Mouse (Mus musculus): ENCODE measurements around the gene Rsad1. TPM values are rescaled to one million over a fixed set of nuclear protein-coding genes. Genes with fewer than 3 reads are reported as not detected.
A peak's percentile ranks its signal among the peaks of the same experiment; 100 is the strongest.

The Rsad1 gene
- polyA plus RNA-seq (2014; fragmentation: Nextera tagmentation; extraction: Ambion mirVana) = 4.1 and 4.5 TPM in 2 replicates

- 3% methylated on average over 49 of the region's 49 CpGs for WGBS
- Histone ChIP-seq H3K4me1 (ENCODE audit: control insufficient read depth, insufficient read depth, low read length) (peaks cover 8% of the 10 kb centered on the region; the same call in 1 of the 2 replicates), H3K9me3 (ENCODE audit: control insufficient read depth, low read length) (no peaks in the 10 kb centered on the region), H3K27ac (ENCODE audit: low read depth, low read length) (peak within 1 kb of the TSS; percentile 77), H3K36me3 (ENCODE audit: control insufficient read depth, insufficient read depth, low read length) (no peaks in the 10 kb centered on the region), H3K9ac (ENCODE audit: low read depth, low read length) (peak within 1 kb of the TSS; percentile 72), H3K4me3 (ENCODE audit: low read length) (peak within 1 kb of the TSS; percentile 61), H3K27me3 (ENCODE audit: control insufficient read depth, insufficient read depth, low read length) (no peaks in the 10 kb centered on the region), H3K4me2 (replicated peaks; ENCODE audit: low read depth, low read length) (peak within 1 kb of the TSS; percentile 94)
- ATAC-seq (ENCODE audit: low FRiP score, low TSS enrichment) = peak; percentile 88
These were observed at the start of gene Rsad1 for GRCm38 (mm10) chr11:94548888-94549690. Gene Rsad1, minus strand, starts transcription at chr11:94549255.

- no peaks in the 10 kb centered on the region for H3K9me3 ChIP-seq (ENCODE audit: control insufficient read depth, low read length)
- no peak overlapping the region for H3K27ac ChIP-seq (ENCODE audit: low read depth, low read length)
- no peaks in the 10 kb centered on the region for H3K36me3 ChIP-seq (ENCODE audit: control insufficient read depth, insufficient read depth, low read length)
- WGBS = 41% methylated on average over 6 of the region's 6 CpGs
- H3K9ac ChIP-seq (ENCODE audit: low read depth, low read length) = no peak overlapping the region
- no peak overlapping the region for H3K4me2 ChIP-seq (replicated peaks; ENCODE audit: low read depth, low read length)
- no peaks in the 10 kb centered on the region for H3K27me3 ChIP-seq (ENCODE audit: control insufficient read depth, insufficient read depth, low read length)
- peaks cover 18% of the 10 kb centered on the region for H3K4me1 ChIP-seq (ENCODE audit: control insufficient read depth, insufficient read depth, low read length)
- ATAC-seq (ENCODE audit: low FRiP score, low TSS enrichment) = no peak
- H3K4me3 ChIP-seq (ENCODE audit: low read length) = no peak overlapping the region
These were observed 49.5 kb upstream of the Rsad1 start for GRCm38 (mm10) chr11:94598437-94599120.

- H3K9ac ChIP-seq (ENCODE audit: low read depth, low read length) = no peak overlapping the region
- no peaks in the 10 kb centered on the region for H3K36me3 ChIP-seq (ENCODE audit: control insufficient read depth, insufficient read depth, low read length)
- peaks cover 15% of the 10 kb centered on the region for H3K4me1 ChIP-seq (ENCODE audit: control insufficient read depth, insufficient read depth, low read length)
- no peaks in the 10 kb centered on the region for H3K9me3 ChIP-seq (ENCODE audit: control insufficient read depth, low read length)
- H3K27me3 ChIP-seq (ENCODE audit: control insufficient read depth, insufficient read depth, low read length) = no peaks in the 10 kb centered on the region
- H3K4me2 ChIP-seq (replicated peaks; ENCODE audit: low read depth, low read length) = no peak overlapping the region
- H3K27ac ChIP-seq (ENCODE audit: low read depth, low read length) = no peak overlapping the region
- no peak overlapping the region for H3K4me3 ChIP-seq (ENCODE audit: low read length)
- ATAC-seq (ENCODE audit: low FRiP score, low TSS enrichment) = no peak
- 78% methylated on average over 4 of the region's 4 CpGs for WGBS
These were observed 48.3 kb upstream of the Rsad1 start for GRCm38 (mm10) chr11:94597319-94597718.

GRCm38 (mm10) chr11:94596311-94596852 is 47.3 kb upstream of the Rsad1 start:
- 73% methylated on average over 7 of the region's 7 CpGs for whole genome bisulfite sequencing
- Histone ChIP-seq H3K36me3 (ENCODE audit: control insufficient read depth, insufficient read depth, low read length) (no peaks in the 10 kb centered on the region), H3K27ac (ENCODE audit: low read depth, low read length) (no peak overlapping the region), H3K27me3 (ENCODE audit: control insufficient read depth, insufficient read depth, low read length) (no peaks in the 10 kb centered on the region), H3K4me1 (ENCODE audit: control insufficient read depth, insufficient read depth, low read length) (peaks cover 18% of the 10 kb centered on the region; the same call in 1 of the 2 replicates), H3K9ac (ENCODE audit: low read depth, low read length) (no peak overlapping the region), H3K4me3 (ENCODE audit: low read length) (no peak overlapping the region), H3K9me3 (ENCODE audit: control insufficient read depth, low read length) (no peaks in the 10 kb centered on the region), H3K4me2 (replicated peaks; ENCODE audit: low read depth, low read length) (no peak overlapping the region)
- ATAC-seq (ENCODE audit: low FRiP score, low TSS enrichment) = no peak

- Histone ChIP-seq H3K36me3 (ENCODE audit: control insufficient read depth, insufficient read depth, low read length) (no peaks in the 10 kb centered on the region), H3K9ac (ENCODE audit: low read depth, low read length) (no peak overlapping the region), H3K9me3 (ENCODE audit: control insufficient read depth, low read length) (no peaks in the 10 kb centered on the region), H3K4me1 (ENCODE audit: control insufficient read depth, insufficient read depth, low read length) (peaks cover 19% of the 10 kb centered on the region), H3K27me3 (ENCODE audit: control insufficient read depth, insufficient read depth, low read length) (no peaks in the 10 kb centered on the region), H3K4me3 (ENCODE audit: low read length) (no peak overlapping the region), H3K4me2 (replicated peaks; ENCODE audit: low read depth, low read length) (no peak overlapping the region), H3K27ac (ENCODE audit: low read depth, low read length) (no peak overlapping the region)
- WGBS = 68% methylated on average over 6 of the region's 6 CpGs
- no peak for ATAC-seq (ENCODE audit: low FRiP score, low TSS enrichment)
These were observed 38.5 kb upstream of the Rsad1 start for GRCm38 (mm10) chr11:94587511-94587910.

GRCm38 (mm10) chr11:94585091-94585490 is 36.0 kb upstream of the Rsad1 start:
- Histone ChIP-seq H3K9ac (ENCODE audit: low read depth, low read length) (no peak overlapping the region), H3K27ac (ENCODE audit: low read depth, low read length) (no peak overlapping the region), H3K4me2 (replicated peaks; ENCODE audit: low read depth, low read length) (no peak overlapping the region), H3K9me3 (ENCODE audit: control insufficient read depth, low read length) (no peaks in the 10 kb centered on the region), H3K27me3 (ENCODE audit: control insufficient read depth, insufficient read depth, low read length) (no peaks in the 10 kb centered on the region), H3K4me3 (ENCODE audit: low read length) (no peak overlapping the region), H3K4me1 (ENCODE audit: control insufficient read depth, insufficient read depth, low read length) (0 out of 2 replicates have a peak, but pooled peaks cover 4% of the 10 kb centered on the region), H3K36me3 (ENCODE audit: control insufficient read depth, insufficient read depth, low read length) (no peaks in the 10 kb centered on the region)
- no peak for ATAC-seq (ENCODE audit: low FRiP score, low TSS enrichment)
- WGBS = 85% methylated on average over 9 of the region's 9 CpGs

- Histone ChIP-seq H3K27me3 (ENCODE audit: control insufficient read depth, insufficient read depth, low read length) (no peaks in the 10 kb centered on the region), H3K4me2 (replicated peaks; ENCODE audit: low read depth, low read length) (no peak overlapping the region), H3K9ac (ENCODE audit: low read depth, low read length) (no peak overlapping the region), H3K4me3 (ENCODE audit: low read length) (no peak overlapping the region), H3K27ac (ENCODE audit: low read depth, low read length) (no peak overlapping the region), H3K36me3 (ENCODE audit: control insufficient read depth, insufficient read depth, low read length) (peaks cover 6% of the 10 kb centered on the region; the same call in 1 of the 2 replicates), H3K4me1 (ENCODE audit: control insufficient read depth, insufficient read depth, low read length) (no peaks in the 10 kb centered on the region), H3K9me3 (ENCODE audit: control insufficient read depth, low read length) (no peaks in the 10 kb centered on the region)
- ATAC-seq (ENCODE audit: low FRiP score, low TSS enrichment) = no peak
- WGBS = 92% methylated on average over 5 of the region's 5 CpGs
These were observed 31.2 kb upstream of the Rsad1 start for GRCm38 (mm10) chr11:94580111-94580740.

GRCm38 (mm10) chr11:94576361-94576760 is 27.3 kb upstream of the Rsad1 start:
- no peak for ATAC-seq (ENCODE audit: low FRiP score, low TSS enrichment)
- no peaks in the 10 kb centered on the region for H3K27me3 ChIP-seq (ENCODE audit: control insufficient read depth, insufficient read depth, low read length)
- no peak overlapping the region for H3K4me3 ChIP-seq (ENCODE audit: low read length)
- no peak overlapping the region for H3K9ac ChIP-seq (ENCODE audit: low read depth, low read length)
- WGBS = 83% methylated on average over 9 of the region's 9 CpGs
- no peak overlapping the region for H3K4me2 ChIP-seq (replicated peaks; ENCODE audit: low read depth, low read length)
- peaks cover 6% of the 10 kb centered on the region; the same call in 1 of the 2 replicates for H3K36me3 ChIP-seq (ENCODE audit: control insufficient read depth, insufficient read depth, low read length)
- no peaks in the 10 kb centered on the region for H3K9me3 ChIP-seq (ENCODE audit: control insufficient read depth, low read length)
- H3K27ac ChIP-seq (ENCODE audit: low read depth, low read length) = no peak overlapping the region
- H3K4me1 ChIP-seq (ENCODE audit: control insufficient read depth, insufficient read depth, low read length) = no peaks in the 10 kb centered on the region
